Mouse (Mus musculus) hindbrain, embryonic 15.5 days (tissue): ENCODE results near the gene Kif19a. TPM values are rescaled to one million over a fixed set of nuclear protein-coding genes. Genes with fewer than 3 reads are reported as not detected.

ENCODE experiments used
- ATAC-seq: fragments of 200-750 bp; cut with Nextera tagmentation; 2 replicates; pipeline ENCODE4 v1.8.0; 2017; ENCODE audit warnings: low read depth, moderate number of reproducible peaks, moderate TSS enrichment; ENCODE audit not compliant: low FRiP score
- H3K27ac ChIP-seq: fragments of 300-500 bp; sonication (generic); replicated peaks from 2 replicates; pipeline ENCODE4 v1.5.1; 2015; ENCODE audit warnings: mild to moderate bottlenecking, inconsistent platforms
- H3K27me3 ChIP-seq: fragments of 300-500 bp; sonication (generic); 2 replicates; pipeline ENCODE4 v1.6.1; 2015; ENCODE audit warnings: control low read depth, inconsistent platforms
- H3K36me3 ChIP-seq: fragments of 300-500 bp; sonication (generic); 2 replicates; pipeline ENCODE4 v1.6.1; 2015; ENCODE audit warnings: control low read depth, inconsistent platforms
- H3K4me1 ChIP-seq: fragments of 300-500 bp; sonication (generic); replicated peaks from 2 replicates; pipeline ENCODE4 v1.6.1; 2015; ENCODE audit warnings: control low read depth, inconsistent platforms
- H3K4me2 ChIP-seq: fragments of 300-500 bp; sonication (generic); 2 replicates; pipeline ENCODE4 v1.6.1; 2015; ENCODE audit warnings: moderate library complexity, mild to moderate bottlenecking, inconsistent platforms
- H3K4me3 ChIP-seq: fragments of 300-500 bp; sonication (generic); 2 replicates; pipeline ENCODE4 v1.5.1; 2015; ENCODE audit warnings: mild to moderate bottlenecking, inconsistent platforms
- H3K9ac ChIP-seq: fragments of 300-500 bp; sonication (generic); 2 replicates; pipeline ENCODE4 v1.6.1; 2015; ENCODE audit warnings: inconsistent platforms
- H3K9me3 ChIP-seq: fragments of 300-500 bp; sonication (generic); 2 replicates; pipeline ENCODE4 v1.6.1; 2016; ENCODE audit warnings: control low read depth, inconsistent platforms
- WGBS: fragments of 180-500 bp; shearing (Covaris S2); methylation state at CpG from one replicate; pipeline ENCODE4 v1.1.7; 2015; 5-methylcytosine and 5-hydroxymethylcytosine counted together
- polyA plus RNA-seq: library from polyadenylated mRNA; unstranded; fragments of >200 nt; fragmentation: Nextera tagmentation; extraction: Ambion mirVana; gene quantifications from 2 replicates; pipeline ENCODE4 v1.2.1, GENCODE M21; 2015

Kif19a gene
- polyA plus RNA-seq, 1 experiment from 2014 or later = 0.51 TPM

DNA sequence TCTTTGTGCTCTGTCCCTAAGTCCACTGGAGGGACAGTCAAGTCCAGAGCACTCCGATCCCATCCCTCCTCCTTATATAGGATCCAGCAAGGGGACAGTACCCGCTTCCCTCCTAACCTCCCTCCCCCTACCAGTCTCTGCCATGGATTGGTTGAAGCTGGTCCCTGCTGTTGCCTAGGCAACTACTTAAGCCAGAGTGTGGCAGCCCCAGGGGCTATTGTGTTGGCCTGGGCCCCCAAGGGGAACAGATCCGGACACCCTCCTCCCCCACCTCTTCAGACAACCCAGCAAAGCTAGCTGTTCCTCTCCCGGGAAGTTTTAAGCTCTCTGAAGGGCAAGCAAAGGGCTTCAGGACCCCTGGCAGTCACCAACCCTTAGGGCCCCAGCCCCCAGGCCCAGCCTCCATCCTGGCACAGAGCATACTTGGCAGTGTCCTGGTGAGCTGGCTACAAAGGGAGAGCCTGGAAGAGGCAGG, 30.7 kb downstream of the Kif19a start, which contains the start of gene Btbd17:
Btbd17 (minus strand) TSS at position 98 of the 475 bp plus-strand sequence.
- Histone ChIP-seq H3K4me2 (peak within 1 kb of the TSS; percentile 70), H3K9ac (peak within 1 kb of the TSS; percentile 30), H3K9me3 (no peaks in the 10 kb centered on the region), H3K36me3 (no peaks in the 10 kb centered on the region), H3K27me3 (no peaks in the 10 kb centered on the region), H3K27ac (peak within 1 kb of the TSS; percentile 92), H3K4me3 (peak within 1 kb of the TSS; percentile 35), H3K4me1 (peaks cover 53% of the 10 kb centered on the region)
- 4% methylated on average over 4 of the region's 4 CpGs for WGBS
- ATAC-seq = peak; percentile 81

DNA sequence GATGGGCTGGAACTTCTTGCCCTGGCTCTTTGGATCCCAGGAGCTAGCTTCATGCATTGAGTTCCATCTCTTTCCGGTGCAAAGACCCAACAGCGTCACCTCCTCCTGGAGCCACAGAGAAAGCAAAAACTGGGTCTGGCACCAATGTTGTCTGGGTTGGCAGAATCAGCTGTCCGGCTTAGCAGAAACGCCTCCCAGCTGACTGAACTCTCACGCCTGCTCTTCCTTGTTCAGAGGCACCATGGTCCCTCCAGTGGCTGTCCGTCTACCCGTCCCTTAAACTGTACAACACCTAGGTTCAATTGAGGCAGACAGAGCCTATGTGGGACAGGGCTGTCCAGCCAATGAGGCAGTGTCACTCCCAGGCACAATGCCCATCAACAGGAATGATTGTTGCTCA, 32.0 kb downstream of the Kif19a start:
- H3K9ac ChIP-seq = no peak overlapping the region
- no peak overlapping the region for H3K4me2 ChIP-seq
- WGBS = 80% methylated on average over 7 of the region's 7 CpGs
- H3K4me1 ChIP-seq = peaks cover 40% of the 10 kb centered on the region
- H3K4me3 ChIP-seq = no peak overlapping the region
- H3K36me3 ChIP-seq = no peaks in the 10 kb centered on the region
- no peak for ATAC-seq
- 0 out of 2 replicates have a peak overlapping the region, but pooled peaks have one; percentile 28 for H3K27ac ChIP-seq
- no peaks in the 10 kb centered on the region for H3K9me3 ChIP-seq
- H3K27me3 ChIP-seq = no peaks in the 10 kb centered on the region

DNA sequence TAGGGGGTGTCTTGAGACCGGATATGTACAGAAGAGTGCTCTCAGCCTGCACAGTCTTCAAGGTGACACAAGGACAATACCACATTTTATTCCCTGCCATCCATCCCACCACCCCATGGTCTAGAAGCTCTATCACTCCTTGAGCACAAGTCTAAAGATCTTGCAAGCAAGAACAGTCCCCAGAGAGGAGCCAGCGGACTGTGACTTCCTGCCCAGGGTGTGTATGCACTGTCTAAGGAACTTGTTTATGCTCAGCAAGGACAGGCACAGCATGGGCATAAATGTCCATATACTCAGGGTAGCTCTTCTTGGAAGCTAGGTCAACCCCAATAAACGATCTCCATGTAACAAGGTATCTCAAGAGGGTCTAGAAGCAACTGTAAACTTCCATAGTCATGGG, 32.8 kb downstream of the Kif19a start:
- peaks cover 32% of the 10 kb centered on the region for H3K4me1 ChIP-seq
- no peaks in the 10 kb centered on the region for H3K36me3 ChIP-seq
- H3K27ac ChIP-seq = no peak overlapping the region
- H3K4me3 ChIP-seq = no peak overlapping the region
- ATAC-seq = no peak
- H3K9me3 ChIP-seq = no peaks in the 10 kb centered on the region
- H3K27me3 ChIP-seq = no peaks in the 10 kb centered on the region
- H3K9ac ChIP-seq = no peak overlapping the region
- H3K4me2 ChIP-seq = no peak overlapping the region
- 86% methylated on average over 3 of the region's 3 CpGs for WGBS

DNA sequence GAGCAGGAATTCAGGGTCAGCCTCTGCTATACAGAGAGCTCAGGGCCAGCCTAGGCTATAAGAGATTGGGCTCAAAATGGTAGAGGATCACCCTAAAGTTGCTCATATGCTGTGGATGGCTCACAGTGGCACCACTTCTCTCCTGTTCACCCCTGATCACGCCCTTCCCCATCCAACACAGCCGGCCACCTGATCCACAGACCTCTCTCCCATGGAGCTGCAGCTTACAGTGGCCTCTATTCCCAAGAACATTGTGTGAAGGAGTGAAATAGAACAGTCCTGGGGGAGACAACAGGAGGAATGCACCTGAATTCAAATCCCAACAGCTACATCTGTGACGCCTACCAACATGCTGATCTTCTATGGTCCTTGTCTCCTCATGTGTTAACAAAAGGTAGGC, 33.4 kb downstream of the Kif19a start, which contains the start of gene Gpr142:
Gpr142 (plus strand) TSS at position 301 of the 400 bp plus-strand sequence.
- Histone ChIP-seq H3K27ac (no peak within 1 kb of the TSS), H3K9ac (no peak within 1 kb of the TSS), H3K27me3 (no peaks in the 10 kb centered on the region), H3K4me3 (no peak within 1 kb of the TSS), H3K4me2 (no peak within 1 kb of the TSS), H3K36me3 (no peaks in the 10 kb centered on the region), H3K9me3 (no peaks in the 10 kb centered on the region), H3K4me1 (peaks cover 26% of the 10 kb centered on the region)
- WGBS = 100% methylated on average over 3 of the region's 3 CpGs
- ATAC-seq = no peak

DNA sequence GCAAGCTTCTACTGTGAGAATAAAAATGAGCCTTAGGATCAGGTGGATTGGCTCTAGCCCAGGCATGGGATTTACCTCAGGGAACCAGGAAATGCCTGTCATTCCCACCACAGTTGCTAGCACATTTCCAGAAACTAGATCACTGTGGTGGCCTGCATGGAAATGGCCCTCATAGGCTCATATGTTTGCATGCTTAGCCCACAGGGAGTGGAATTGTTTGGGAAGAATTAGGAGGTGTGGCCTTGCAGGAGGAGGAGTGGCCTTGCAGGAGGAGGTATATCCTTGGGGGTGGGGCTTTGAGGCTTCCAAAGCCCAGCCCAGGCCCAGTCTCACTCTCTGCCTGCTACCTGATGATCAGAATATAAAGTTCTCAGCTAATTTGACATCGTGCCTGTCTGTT, 36.7 kb downstream of the Kif19a start:
- no peak for ATAC-seq
- no peak overlapping the region for H3K27ac ChIP-seq
- no peak overlapping the region for H3K4me2 ChIP-seq
- H3K36me3 ChIP-seq = no peaks in the 10 kb centered on the region
- no peaks in the 10 kb centered on the region for H3K9me3 ChIP-seq
- 0 out of 2 replicates have a peak, but pooled peaks cover 4% of the 10 kb centered on the region for H3K4me1 ChIP-seq
- WGBS = 93% methylated on average over 1 of the region's 1 CpGs
- no peak overlapping the region for H3K4me3 ChIP-seq
- H3K27me3 ChIP-seq = no peaks in the 10 kb centered on the region
- no peak overlapping the region for H3K9ac ChIP-seq

DNA sequence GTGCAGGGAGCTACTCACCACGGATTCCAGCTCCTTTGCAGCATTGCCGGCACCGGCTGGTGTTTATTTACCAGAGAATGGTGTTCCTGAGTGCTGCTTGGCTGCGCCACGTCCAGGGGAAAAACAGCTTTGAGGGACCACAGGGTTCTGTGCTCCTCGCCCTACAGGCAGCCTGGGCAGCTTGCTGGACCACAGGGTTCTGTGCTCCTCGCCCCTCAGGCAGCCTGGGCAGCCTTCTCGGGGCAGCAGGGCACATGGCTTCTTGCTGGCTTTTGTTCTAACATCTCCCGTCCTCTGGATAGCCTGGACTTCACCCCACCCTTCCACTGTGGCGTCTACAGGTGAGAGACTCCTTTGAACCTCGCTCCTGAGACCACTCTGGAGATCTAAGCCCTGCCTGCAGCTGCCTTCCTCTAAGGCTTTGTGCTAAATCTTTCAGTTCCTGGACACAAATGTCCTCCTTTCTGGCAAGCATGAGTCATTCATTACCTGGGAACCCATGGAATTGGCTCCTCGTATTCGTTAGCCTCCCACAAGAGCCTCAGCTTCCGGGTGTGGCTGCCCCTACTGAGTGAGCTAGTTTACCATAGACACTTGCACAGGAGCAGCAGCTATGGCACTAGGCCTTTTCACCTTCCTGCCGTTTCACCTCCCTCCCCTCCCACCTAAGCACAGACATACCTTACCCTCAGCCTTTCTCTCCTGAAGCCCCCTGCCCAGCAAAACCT, 37.5 kb downstream of the Kif19a start:
- Histone ChIP-seq H3K36me3 (no peaks in the 10 kb centered on the region), H3K4me3 (no peak overlapping the region), H3K9me3 (no peaks in the 10 kb centered on the region), H3K27ac (no peak overlapping the region), H3K27me3 (no peaks in the 10 kb centered on the region), H3K9ac (no peak overlapping the region), H3K4me1 (peaks cover 11% of the 10 kb centered on the region; the same call in 1 of the 2 replicates), H3K4me2 (no peak overlapping the region)
- WGBS = 59% methylated on average over 15 of the region's 15 CpGs
- no peak for ATAC-seq

DNA sequence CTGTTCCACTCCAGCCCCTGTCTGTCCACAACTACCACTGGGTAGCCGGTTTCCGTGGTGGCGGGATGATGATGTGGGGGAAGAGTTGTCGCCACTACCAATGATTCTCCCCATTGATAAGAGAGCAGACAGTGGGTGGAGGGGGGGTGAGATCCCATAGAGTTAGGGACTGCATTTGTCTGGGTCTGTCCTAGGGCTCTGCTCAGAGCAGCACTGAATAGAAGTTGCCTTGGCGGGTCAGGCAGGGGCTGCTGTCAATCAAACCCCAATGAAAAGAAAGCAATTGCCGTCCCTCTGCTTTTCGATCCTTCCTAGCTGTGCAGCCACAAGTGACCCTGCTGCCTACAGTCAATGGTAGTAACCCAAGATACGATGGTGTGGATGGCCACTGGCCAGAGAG, 38.8 kb downstream of the Kif19a start:
- Histone ChIP-seq H3K4me1 (peaks cover 11% of the 10 kb centered on the region; the same call in 1 of the 2 replicates), H3K4me2 (no peak overlapping the region), H3K36me3 (no peaks in the 10 kb centered on the region), H3K27ac (no peak overlapping the region), H3K9me3 (no peaks in the 10 kb centered on the region), H3K9ac (no peak overlapping the region), H3K27me3 (no peaks in the 10 kb centered on the region), H3K4me3 (no peak overlapping the region)
- ATAC-seq = peak; percentile 12; the same call in 1 of the 2 replicates
- 15% methylated on average over 8 of the region's 8 CpGs for WGBS

DNA sequence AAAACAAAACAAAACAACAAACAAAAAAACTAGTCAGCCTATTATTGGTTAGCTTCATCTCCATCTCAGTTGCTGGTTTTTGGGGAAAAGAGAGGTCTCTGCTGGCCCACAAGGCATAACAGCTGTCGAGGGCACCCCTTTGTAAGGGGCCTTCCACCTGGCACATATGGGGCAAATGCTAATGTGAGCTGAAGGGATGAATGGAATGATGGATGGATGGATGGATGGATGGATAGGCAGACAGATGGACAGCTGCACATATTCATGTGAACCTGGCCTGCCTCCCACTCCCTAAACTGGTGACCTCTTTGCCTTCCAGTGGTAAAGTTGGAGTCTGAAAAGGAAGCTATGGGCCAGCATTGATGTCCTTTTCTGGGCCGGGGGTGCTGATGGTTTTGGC, 41.8 kb downstream of the Kif19a start:
- H3K4me3 ChIP-seq = no peak overlapping the region
- WGBS = 31% methylated on average over 2 of the region's 2 CpGs
- H3K9ac ChIP-seq = no peak overlapping the region
- no peaks in the 10 kb centered on the region for H3K36me3 ChIP-seq
- H3K9me3 ChIP-seq = no peaks in the 10 kb centered on the region
- no peak for ATAC-seq
- peaks cover 11% of the 10 kb centered on the region; the same call in 1 of the 2 replicates for H3K4me1 ChIP-seq
- no peaks in the 10 kb centered on the region for H3K27me3 ChIP-seq
- H3K27ac ChIP-seq = no peak overlapping the region
- H3K4me2 ChIP-seq = no peak overlapping the region

DNA sequence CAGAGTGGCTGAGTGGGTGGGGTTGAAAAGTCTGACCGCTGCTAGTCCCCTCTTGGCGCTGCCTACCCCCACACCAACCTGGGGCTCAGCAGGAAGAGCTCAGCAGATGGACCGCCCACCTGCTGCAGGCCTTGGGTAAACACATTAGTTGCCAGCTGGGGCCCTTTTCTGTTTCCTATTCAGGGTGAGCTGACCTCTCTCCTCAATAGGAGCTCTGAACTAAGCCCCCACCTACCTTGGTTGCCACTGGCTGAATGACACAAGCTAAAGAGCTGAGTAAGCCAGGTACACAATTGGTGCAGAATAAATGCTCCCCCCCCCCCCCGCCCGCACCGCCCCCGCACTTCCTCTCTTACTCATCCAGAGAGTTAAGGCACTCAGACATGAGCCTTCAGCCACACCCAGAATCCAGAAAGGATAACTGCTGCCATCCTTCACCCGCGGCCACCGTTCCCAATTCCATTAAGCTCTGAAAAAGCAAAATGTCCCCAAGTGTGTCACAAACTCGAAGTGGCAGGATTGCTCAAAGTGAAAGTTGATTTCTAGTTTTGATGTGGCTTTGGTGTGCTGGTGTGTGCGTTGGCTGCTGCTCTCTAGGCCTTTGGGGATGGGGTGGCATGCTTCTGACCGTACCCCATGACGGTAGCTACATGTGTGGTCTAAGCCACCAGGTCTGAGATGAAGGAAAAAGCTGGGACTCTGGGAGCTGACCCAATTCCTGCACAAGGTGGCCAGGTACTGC, 42.7 kb downstream of the Kif19a start:
- Histone ChIP-seq H3K27me3 (no peaks in the 10 kb centered on the region), H3K36me3 (no peaks in the 10 kb centered on the region), H3K27ac (no peak overlapping the region), H3K9ac (no peak overlapping the region), H3K4me1 (peaks cover 11% of the 10 kb centered on the region; the same call in 1 of the 2 replicates), H3K4me3 (no peak overlapping the region), H3K4me2 (no peak overlapping the region), H3K9me3 (no peaks in the 10 kb centered on the region)
- ATAC-seq = no peak
- WGBS = 28% methylated on average over 14 of the region's 14 CpGs

DNA sequence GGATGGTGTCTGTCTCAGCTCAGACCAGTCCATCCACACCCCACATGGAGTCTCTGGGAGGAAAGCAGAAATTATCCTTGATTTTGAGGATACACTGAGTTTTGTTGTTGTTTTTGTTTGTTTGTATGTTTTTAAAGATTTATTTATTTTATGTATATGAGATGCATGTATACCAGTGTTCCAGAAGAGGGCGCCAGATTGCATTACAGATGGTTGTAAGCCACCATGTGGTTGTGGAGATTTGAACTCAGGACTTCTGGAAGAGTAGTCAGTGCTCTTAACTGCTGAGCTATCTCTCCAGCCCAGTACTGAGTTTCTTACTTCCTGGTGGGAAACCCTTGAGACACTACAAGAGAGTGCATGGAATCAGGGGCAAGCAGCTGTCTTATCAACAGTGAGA, 44.2 kb downstream of the Kif19a start:
- H3K27ac ChIP-seq = no peak overlapping the region
- ATAC-seq = no peak
- H3K27me3 ChIP-seq = no peaks in the 10 kb centered on the region
- no peaks in the 10 kb centered on the region for H3K9me3 ChIP-seq
- H3K4me3 ChIP-seq = no peak overlapping the region
- no peak overlapping the region for H3K9ac ChIP-seq
- H3K4me2 ChIP-seq = no peak overlapping the region
- peaks cover 7% of the 10 kb centered on the region; the same call in 1 of the 2 replicates for H3K4me1 ChIP-seq
- WGBS = 85% methylated on average over 1 of the region's 1 CpGs
- no peaks in the 10 kb centered on the region for H3K36me3 ChIP-seq

DNA sequence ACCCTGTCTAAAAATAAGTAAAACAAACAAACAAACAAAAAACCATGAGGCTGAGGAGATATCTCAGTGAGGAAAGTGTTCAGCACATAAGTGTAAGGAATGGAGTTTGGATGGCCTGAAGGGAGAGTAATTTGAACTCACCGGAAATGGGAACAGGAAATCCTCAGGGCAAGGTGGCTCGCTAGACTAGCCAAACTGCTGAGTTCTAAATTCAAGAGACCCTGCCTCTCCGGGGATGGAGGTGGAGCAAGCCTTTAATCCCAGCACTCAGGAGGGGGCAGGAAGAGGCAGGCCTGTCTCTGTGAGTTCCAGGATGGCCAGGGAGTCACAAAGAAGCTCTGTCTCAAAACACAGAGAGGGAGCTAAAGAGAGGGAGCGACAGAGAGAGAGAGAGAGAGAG, 45.2 kb downstream of the Kif19a start:
- no peaks in the 10 kb centered on the region for H3K36me3 ChIP-seq
- no peak overlapping the region for H3K9ac ChIP-seq
- no peak for ATAC-seq
- no peak overlapping the region for H3K27ac ChIP-seq
- no peak overlapping the region for H3K4me3 ChIP-seq
- no peak overlapping the region for H3K4me2 ChIP-seq
- 26% methylated on average over 4 of the region's 4 CpGs for WGBS
- H3K27me3 ChIP-seq = no peaks in the 10 kb centered on the region
- no peaks in the 10 kb centered on the region for H3K9me3 ChIP-seq
- peaks cover 7% of the 10 kb centered on the region; the same call in 1 of the 2 replicates for H3K4me1 ChIP-seq

DNA sequence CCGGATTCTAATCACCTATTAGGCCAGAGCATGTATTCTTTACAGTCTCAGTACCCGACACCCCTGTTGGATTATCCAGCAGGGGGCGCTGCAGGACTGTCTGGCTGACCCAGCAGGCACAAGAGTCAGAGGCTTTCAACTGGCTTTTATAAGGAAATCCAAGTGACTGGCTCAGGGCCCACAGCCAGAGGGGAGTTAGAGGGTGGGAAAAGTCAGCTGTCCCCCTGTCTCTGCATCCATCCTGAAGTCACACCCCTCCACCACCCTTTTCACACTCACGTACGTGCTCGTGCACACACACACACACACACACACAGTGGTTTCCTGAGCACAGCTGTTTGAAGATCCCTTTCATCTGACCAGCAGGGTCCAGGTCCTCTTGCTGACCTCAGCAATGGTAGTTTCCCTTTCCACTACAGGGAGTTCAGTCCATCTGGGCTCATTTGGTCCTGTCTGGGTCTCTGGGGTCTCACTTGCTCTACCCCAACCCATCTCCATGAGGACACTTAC, 47.6 kb downstream of the Kif19a start:
- Histone ChIP-seq H3K27me3 (no peaks in the 10 kb centered on the region), H3K27ac (no peak overlapping the region), H3K4me2 (no peak overlapping the region), H3K36me3 (no peaks in the 10 kb centered on the region), H3K9me3 (no peaks in the 10 kb centered on the region), H3K9ac (no peak overlapping the region), H3K4me1 (no peaks in the 10 kb centered on the region), H3K4me3 (no peak overlapping the region)
- peak; percentile 69 for ATAC-seq
- 12% methylated on average over 6 of the region's 6 CpGs for WGBS
